Mouse (Mus musculus) embryonic fibroblast, embryonic 13.5 days (primary cell): ENCODE measurements around the gene Tor3a. TPM values are rescaled to one million over a fixed set of nuclear protein-coding genes. Genes with fewer than 3 reads are reported as not detected.

Experiments used
- H3K27ac ChIP-seq: 2 replicates; pipeline ENCODE4 v1.5.1; 2012; ENCODE audit warnings: low read length, control low read depth, inconsistent platforms; ENCODE audit not compliant: insufficient read depth
- H3K4me1 ChIP-seq: 2 replicates; pipeline ENCODE4 v1.6.1; 2011; ENCODE audit warnings: low read length; ENCODE audit not compliant: control insufficient read depth, insufficient read depth
- H3K4me3 ChIP-seq: 2 replicates; pipeline ENCODE4 v1.5.1; 2011; ENCODE audit warnings: mild to moderate bottlenecking, control low read depth, low read length; ENCODE audit not compliant: insufficient read depth
- CTCF ChIP-seq: IDR thresholded peaks from 2 replicates; pipeline ENCODE4 v1.5.1; 2011; ENCODE audit warnings: mild to moderate bottlenecking, control low read depth, low read length, moderate library complexity, borderline replicate concordance; ENCODE audit not compliant: insufficient read depth
- POLR2A ChIP-seq: IDR thresholded peaks from 2 replicates; pipeline ENCODE4 v1.6.1; 2011; ENCODE audit warnings: low read depth, mild to moderate bottlenecking, control low read depth, low read length, moderate library complexity
- polyA plus RNA-seq: library from polyadenylated mRNA; stranded (reverse); fragments of >200 nt; gene quantifications from 2 replicates; pipeline ENCODE4 v1.2.4, GENCODE M21; 2011; ENCODE audit warnings: low read depth; ENCODE audit not compliant: missing spikeins, insufficient read length

Tor3a gene
- polyA plus RNA-seq, 1 experiment, result 30.7 TPM

- peak overlapping the region; percentile 78 for H3K4me3 ChIP-seq
- H3K4me1 ChIP-seq, result peaks cover 27% of the 10 kb centered on the region
- peak overlapping the region; percentile 97 for H3K27ac ChIP-seq
- TF ChIP-seq POLR2A, result no peak
- TF ChIP-seq CTCF, result no peak
These were observed 56.3 kb downstream of the Tor3a start for GRCm38 (mm10) chr1:156617811-156618210.

DNA sequence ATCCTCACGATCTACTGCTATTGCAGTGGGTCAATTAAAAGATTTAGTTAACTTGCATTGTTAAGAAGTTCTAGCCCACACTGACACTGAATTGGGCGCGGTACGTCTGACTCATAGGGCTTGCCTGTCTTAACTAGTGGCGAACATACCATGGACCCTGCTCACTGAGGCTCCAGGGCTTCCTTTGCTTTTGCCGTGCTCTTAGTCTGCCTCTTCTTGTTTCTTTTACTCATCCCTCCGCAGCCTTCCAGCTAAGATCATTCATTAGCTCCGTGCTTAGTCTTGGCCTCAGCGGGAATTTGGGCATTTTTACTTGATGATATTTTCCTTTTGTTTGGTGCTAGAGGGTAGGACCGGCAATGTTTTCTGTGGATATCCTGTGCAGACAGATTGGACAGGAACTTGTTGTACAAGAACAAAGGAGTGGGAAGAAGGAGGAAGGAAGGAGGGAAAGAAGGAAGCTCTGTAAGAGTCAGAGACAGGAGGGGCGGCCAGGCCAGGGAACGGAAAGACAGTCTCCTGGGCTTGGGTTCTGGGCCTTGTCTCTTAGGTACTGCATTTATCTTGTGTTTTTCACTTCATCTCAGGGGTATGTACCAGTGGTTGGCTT is 57.1 kb downstream of the Tor3a start:
- Histone ChIP-seq H3K4me1 (peaks cover 22% of the 10 kb centered on the region), H3K4me3 (peak overlapping the region; percentile 78), H3K27ac (peak overlapping the region; percentile 97)
- TF ChIP-seq CTCF, result no peak
- peak; percentile 26; the same call in 1 of the 2 replicates for TF ChIP-seq POLR2A

DNA sequence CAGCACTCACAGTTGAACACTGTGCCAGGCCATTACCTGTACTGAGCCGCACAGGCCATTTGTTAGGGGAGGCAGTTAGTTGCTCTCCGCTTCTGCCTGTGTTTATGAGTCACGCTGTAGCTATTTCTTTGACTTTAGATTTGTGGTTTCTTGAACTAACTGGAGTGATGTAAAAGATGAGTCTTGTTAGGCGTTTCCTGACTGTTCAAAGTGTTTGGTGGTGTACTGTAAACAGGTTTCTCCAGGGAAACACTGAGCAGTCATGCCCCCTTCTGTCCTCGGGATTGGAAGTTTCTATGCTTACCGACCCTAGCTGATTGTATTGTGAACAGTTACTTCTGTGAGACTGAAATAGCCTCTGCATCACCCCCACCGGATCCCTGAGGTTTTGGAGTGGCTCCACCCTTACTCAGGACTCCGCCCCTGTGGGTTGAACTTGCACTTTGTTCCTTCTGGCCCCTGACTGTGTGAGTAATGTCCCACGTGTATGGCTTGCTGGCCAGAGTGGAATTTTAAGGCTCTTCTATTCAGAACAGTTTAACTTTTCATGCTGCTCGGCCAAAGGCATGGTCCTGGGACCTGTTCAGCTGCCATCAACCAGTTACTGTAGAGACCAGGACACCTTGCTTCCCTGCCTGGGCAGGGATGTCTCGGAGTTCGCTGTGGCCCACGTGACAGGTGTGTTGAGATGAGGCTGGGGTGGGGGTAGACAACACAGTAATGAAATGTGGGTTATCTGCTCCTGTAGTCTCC is 58.6 kb downstream of the Tor3a start:
- peaks cover 15% of the 10 kb centered on the region for H3K4me1 ChIP-seq
- TF ChIP-seq CTCF (no peak), POLR2A (peak; percentile 70)
- H3K27ac ChIP-seq, result peak overlapping the region; percentile 91
- peak overlapping the region; percentile 72 for H3K4me3 ChIP-seq

DNA sequence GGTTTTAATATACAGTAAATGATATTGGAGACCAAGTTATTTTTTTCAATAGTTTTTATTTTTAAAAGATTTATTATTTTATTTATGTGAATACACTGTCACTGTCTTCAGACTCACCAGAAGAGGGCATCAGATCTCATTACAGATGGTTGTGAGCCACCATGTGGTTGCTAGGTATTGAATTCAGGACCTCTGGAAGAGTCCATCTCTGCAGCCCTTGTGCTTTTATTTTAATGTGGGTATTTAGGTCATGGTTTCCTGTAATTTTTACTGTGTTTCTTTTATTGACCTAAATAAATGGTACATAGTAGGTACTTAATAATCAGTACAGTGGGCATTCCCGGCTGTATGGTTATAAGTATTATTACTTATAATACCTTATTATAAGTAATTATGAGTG is 59.4 kb downstream of the Tor3a start:
- Histone ChIP-seq H3K4me3 (no peak overlapping the region; the same call in 1 of the 2 replicates), H3K27ac (peak overlapping the region; percentile 91), H3K4me1 (peaks cover 9% of the 10 kb centered on the region)
- TF ChIP-seq POLR2A (no peak), CTCF (no peak)

DNA sequence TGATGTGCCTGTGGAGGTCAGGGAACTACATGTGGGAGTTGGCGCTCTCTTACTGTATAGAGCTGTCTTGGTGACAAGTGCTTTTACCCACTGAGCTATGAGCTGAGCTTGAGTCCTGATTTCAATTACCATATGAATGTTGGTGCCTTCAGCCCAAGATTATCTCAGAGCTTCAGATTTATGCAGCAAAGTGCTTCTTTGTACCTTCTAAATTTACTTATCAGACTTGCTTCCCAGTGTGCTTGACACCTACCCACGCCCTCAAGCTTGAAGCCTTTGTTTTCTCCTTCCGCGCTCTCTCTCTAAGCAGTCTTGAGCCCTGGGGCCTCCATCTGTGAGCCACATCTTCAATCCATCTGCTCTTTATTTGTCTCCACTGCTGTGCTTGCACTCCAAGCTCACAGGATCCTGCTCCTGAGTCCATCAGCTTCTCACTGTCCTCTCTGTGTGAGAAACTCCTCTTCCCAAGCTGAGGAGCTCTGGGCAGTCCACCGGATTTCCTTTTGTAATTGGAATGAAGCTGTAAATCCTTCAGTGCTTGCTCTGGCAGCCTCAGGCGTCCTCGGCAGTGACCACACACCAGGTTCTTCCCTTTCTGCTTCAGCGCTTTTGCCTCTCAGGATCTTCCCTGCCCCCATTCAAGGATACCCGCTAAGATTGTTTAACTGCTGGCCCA is 60.2 kb downstream of the Tor3a start:
- Histone ChIP-seq H3K4me3 (no peak overlapping the region), H3K4me1 (peaks cover 9% of the 10 kb centered on the region), H3K27ac (peak overlapping the region; percentile 13)
- TF ChIP-seq POLR2A (no peak), CTCF (no peak)

GRCm38 (mm10) chr1:156610257-156610656 is 63.9 kb downstream of the Tor3a start:
- Histone ChIP-seq H3K27ac (no peak overlapping the region), H3K4me3 (no peak overlapping the region), H3K4me1 (peaks cover 11% of the 10 kb centered on the region)
- TF ChIP-seq POLR2A (no peak), CTCF (no peak)

- Histone ChIP-seq H3K4me1 (peaks cover 4% of the 10 kb centered on the region; the same call in 1 of the 2 replicates), H3K27ac (no peak overlapping the region), H3K4me3 (no peak overlapping the region)
- TF ChIP-seq CTCF (no peak), POLR2A (no peak)
These were observed 65.7 kb downstream of the Tor3a start for GRCm38 (mm10) chr1:156608496-156608895.

- H3K27ac ChIP-seq, result no peak overlapping the region
- no peak overlapping the region for H3K4me3 ChIP-seq
- H3K4me1 ChIP-seq, result peaks cover 11% of the 10 kb centered on the region; the same call in 1 of the 2 replicates
- TF ChIP-seq CTCF, result no peak
- no peak for TF ChIP-seq POLR2A
These were observed 68.2 kb downstream of the Tor3a start for GRCm38 (mm10) chr1:156605940-156606339.

- H3K27ac ChIP-seq, result no peak overlapping the region
- TF ChIP-seq POLR2A, result no peak
- no peak for TF ChIP-seq CTCF
- no peak overlapping the region for H3K4me3 ChIP-seq
- peaks cover 11% of the 10 kb centered on the region; the same call in 1 of the 2 replicates for H3K4me1 ChIP-seq
These were observed 68.9 kb downstream of the Tor3a start for GRCm38 (mm10) chr1:156605094-156605866.

Other genes with a start within 250 kb of the Tor3a start
- gene Soat1, start 200.0 kb downstream of the Tor3a start, polyA plus RNA-seq, result 100 and 151 TPM in 2 replicates
- 27.4 and 30.8 TPM in 2 replicates for gene Gm10031, start 150.3 kb downstream of the Tor3a start, polyA plus RNA-seq
- 22.4 and 28.6 TPM in 2 replicates for gene Abl2, start 115.6 kb downstream of the Tor3a start, polyA plus RNA-seq
- 39.8 and 40.8 TPM in 2 replicates for gene Fam20b, start 44.7 kb upstream of the Tor3a start, polyA plus RNA-seq
- gene Angptl1, start 164.2 kb upstream of the Tor3a start, polyA plus RNA-seq, result 1.1 and 11.9 TPM in 2 replicates